Mouse (Mus musculus) kidney, postnatal 0 days (tissue): ENCODE results near the gene Olfr1058. TPM values are rescaled to one million over a fixed set of nuclear protein-coding genes. Genes with fewer than 3 reads are reported as not detected.
"Not testable (repeated sequence)": the region's sequence is repeated elsewhere in the genome, so short reads cannot be mapped to it uniquely, and the experiment has no call there.

Experiments
- ATAC-seq: fragments of 200-750 bp; cut with Nextera tagmentation; replicated peaks from 2 replicates; pipeline ENCODE4 v1.8.0; 2017; ENCODE audit warnings: low read depth, moderate number of reproducible peaks, moderate TSS enrichment, moderate library complexity; ENCODE audit not compliant: low FRiP score
- DNase-seq: peaks from one replicate; pipeline ENCODE4 v3.0.0-alpha.2; 2016; ENCODE audit warnings: low spot score
- H3K27ac ChIP-seq: fragments of 300-500 bp; sonication (generic); 2 replicates; pipeline ENCODE4 v1.5.1; 2014; ENCODE audit warnings: mild to moderate bottlenecking
- H3K27me3 ChIP-seq: fragments of 300-500 bp; sonication (generic); 2 replicates; pipeline ENCODE4 v1.6.1; 2014; ENCODE audit warnings: low read length, mixed read lengths; ENCODE audit not compliant: insufficient read depth
- H3K36me3 ChIP-seq: fragments of 300-500 bp; sonication (generic); 2 replicates; pipeline ENCODE4 v1.6.1; 2014; ENCODE audit warnings: low read length, mixed read lengths; ENCODE audit not compliant: insufficient read depth
- H3K4me1 ChIP-seq: fragments of 300-500 bp; sonication (generic); replicated peaks from 2 replicates; pipeline ENCODE4 v1.6.1; 2014; ENCODE audit warnings: antibody characterized with exemption, low read length, mixed read lengths; ENCODE audit not compliant: insufficient read depth
- H3K4me2 ChIP-seq: fragments of 300-500 bp; sonication (generic); 2 replicates; pipeline ENCODE4 v1.6.1; 2014; ENCODE audit warnings: mild to moderate bottlenecking, low read length, moderate library complexity, mixed read lengths
- H3K4me3 ChIP-seq: fragments of 300-500 bp; sonication (generic); replicated peaks from 2 replicates; pipeline ENCODE4 v1.5.1; 2014; ENCODE audit warnings: low read depth, low read length
- H3K9ac ChIP-seq: fragments of 300-500 bp; sonication (generic); 2 replicates; pipeline ENCODE4 v1.6.1; 2014; ENCODE audit warnings: low read depth, low read length
- H3K9me3 ChIP-seq: fragments of 300-500 bp; sonication (generic); replicated peaks from 2 replicates; pipeline ENCODE4 v1.6.1; 2016; ENCODE audit warnings: low read length, inconsistent platforms, mixed read lengths
- CTCF ChIP-seq: IDR thresholded peaks from 2 replicates; pipeline ENCODE4 v1.5.1; 2016; ENCODE audit warnings: antibody characterized with exemption, low read depth, mild to moderate bottlenecking, moderate library complexity
- WGBS: fragments of 180-500 bp; shearing (Covaris S2); extraction: QIAGEN DNeasy Blood & Tissue Kit; methylation state at CpG from one replicate; pipeline ENCODE4 v1.1.7; 2014; 5-methylcytosine and 5-hydroxymethylcytosine counted together
- polyA plus RNA-seq: library from polyadenylated mRNA; unstranded; fragments of >200 nt; fragmentation: Nextera tagmentation; extraction: Ambion mirVana; gene quantifications from 2 replicates; pipeline ENCODE4 v1.2.1, GENCODE M21; 2015

Gene Olfr1058
- not detected in 2 replicates for polyA plus RNA-seq

GRCm38 (mm10) chr2:86388461-86388860 lies at the start of gene Olfr1058:
Olfr1058 (minus strand) TSS chr2:86388561.
- H3K4me1 ChIP-seq, H3K27me3 ChIP-seq, H3K27ac ChIP-seq, H3K4me3 ChIP-seq, H3K9me3 ChIP-seq, H3K4me2 ChIP-seq, H3K9ac ChIP-seq, H3K36me3 ChIP-seq, DNase-seq, ATAC-seq: not testable (repeated sequence)

GRCm38 (mm10) chr2:86428511-86428910 lies 40.1 kb upstream of the Olfr1058 start:
- H3K27me3 ChIP-seq, H3K4me2 ChIP-seq, H3K4me1 ChIP-seq, H3K9ac ChIP-seq, H3K27ac ChIP-seq, H3K9me3 ChIP-seq, ATAC-seq, DNase-seq, H3K36me3 ChIP-seq, H3K4me3 ChIP-seq: not testable (repeated sequence)
- whole genome bisulfite sequencing = 89% methylated on average over 8 of the region's 8 CpGs

- H3K27me3 ChIP-seq, H3K36me3 ChIP-seq, H3K27ac ChIP-seq, DNase-seq, H3K4me1 ChIP-seq, H3K4me3 ChIP-seq, H3K4me2 ChIP-seq, H3K9ac ChIP-seq, ATAC-seq, H3K9me3 ChIP-seq: not testable (repeated sequence)
Observed at GRCm38 (mm10) chr2:86426649-86427048, 38.3 kb upstream of the Olfr1058 start, which contains the start of gene Olfr1062. Olfr1062 (minus strand) TSS chr2:86426749.

GRCm38 (mm10) chr2:86413950-86414349 lies 25.6 kb upstream of the Olfr1058 start, which contains the start of gene Olfr1061:
Olfr1061 (minus strand) TSS chr2:86414050.
- no peaks in the 10 kb centered on the region for H3K9me3 ChIP-seq
- H3K27ac ChIP-seq = no peak within 1 kb of the TSS
- 79% methylated on average over 1 of the region's 1 CpGs for WGBS
- H3K4me1 ChIP-seq = no peaks in the 10 kb centered on the region
- TF ChIP-seq CTCF = no peak
- H3K9ac ChIP-seq = no peak within 1 kb of the TSS
- no peaks in the 10 kb centered on the region for H3K27me3 ChIP-seq
- no peak within 1 kb of the TSS for H3K4me2 ChIP-seq
- no peak for ATAC-seq
- DNase-seq = no peak
- no peak within 1 kb of the TSS for H3K4me3 ChIP-seq
- H3K36me3 ChIP-seq = no peaks in the 10 kb centered on the region

- no peak overlapping the region for H3K9ac ChIP-seq
- DNase-seq (no peak), ATAC-seq (no peak; the same call in 1 of the 2 replicates)
- WGBS = 83% methylated on average over 2 of the region's 2 CpGs
- no peak overlapping the region for H3K4me3 ChIP-seq
- no peak overlapping the region for H3K27ac ChIP-seq
- TF ChIP-seq CTCF = no peak
- no peak overlapping the region for H3K4me2 ChIP-seq
- no peaks in the 10 kb centered on the region for H3K4me1 ChIP-seq
- no peaks in the 10 kb centered on the region for H3K36me3 ChIP-seq
- no peaks in the 10 kb centered on the region for H3K27me3 ChIP-seq
- no peaks in the 10 kb centered on the region for H3K9me3 ChIP-seq
Observed at GRCm38 (mm10) chr2:86395114-86395513, 6.8 kb upstream of the Olfr1058 start.

- Histone ChIP-seq H3K36me3 (no peaks in the 10 kb centered on the region), H3K9ac (no peak within 1 kb of the TSS), H3K27me3 (no peaks in the 10 kb centered on the region), H3K9me3 (no peaks in the 10 kb centered on the region), H3K27ac (no peak within 1 kb of the TSS), H3K4me2 (no peak within 1 kb of the TSS), H3K4me1 (no peaks in the 10 kb centered on the region), H3K4me3 (no peak within 1 kb of the TSS)
- ATAC-seq (no peak), DNase-seq (no peak)
- TF ChIP-seq CTCF = no peak
Observed at GRCm38 (mm10) chr2:86378293-86378692, 10.1 kb downstream of the Olfr1058 start, which contains the start of gene Olfr1057. Olfr1057 (minus strand) TSS chr2:86378393.

GRCm38 (mm10) chr2:86366342-86366741 lies 22.0 kb downstream of the Olfr1058 start:
- not testable (repeated sequence) for H3K27me3 ChIP-seq, ATAC-seq, H3K4me3 ChIP-seq, H3K36me3 ChIP-seq, DNase-seq, H3K9me3 ChIP-seq, H3K27ac ChIP-seq, H3K4me2 ChIP-seq, H3K9ac ChIP-seq, H3K4me1 ChIP-seq
- WGBS = no CpG with 5 or more reads among the region's 6 CpGs
